Mouse (Mus musculus) C2C12 (cell line): ENCODE measurements around the gene Ap2a1. TPM values are rescaled to one million over a fixed set of nuclear protein-coding genes. Genes with fewer than 3 reads are reported as not detected.

Experiments
- H3K27me3 ChIP-seq: one replicate; pipeline ENCODE4 v1.6.1; 2011; ENCODE audit not compliant: control insufficient read depth, insufficient read depth, insufficient read length
- H3K36me3 ChIP-seq: one replicate; pipeline ENCODE4 v1.6.1; 2011; ENCODE audit not compliant: control insufficient read depth, insufficient read depth
- H3K4me3 ChIP-seq: one replicate; pipeline ENCODE4 v1.5.1; 2011; ENCODE audit warnings: mild to moderate bottlenecking, control low read depth; ENCODE audit not compliant: poor library complexity, insufficient read depth, severe bottlenecking
- H3K79me2 ChIP-seq: one replicate; pipeline ENCODE4 v1.6.1; 2011; ENCODE audit not compliant: control insufficient read depth, insufficient read depth
- H3K79me3 ChIP-seq: one replicate; pipeline ENCODE4 v1.6.1; 2011; ENCODE audit warnings: low read depth, control low read depth
- H3ac ChIP-seq: one replicate; pipeline ENCODE3; 2011; ENCODE audit warnings: low read depth; ENCODE audit not compliant: control insufficient read depth, insufficient read length
- CEBPB ChIP-seq: IDR thresholded peaks from one replicate; pipeline ENCODE4 v1.6.1; 2011; ENCODE audit warnings: low read depth, mild to moderate bottlenecking, control low read depth, moderate library complexity
- CTCF ChIP-seq: IDR thresholded peaks from one replicate; pipeline ENCODE4 v1.5.1; 2011; ENCODE audit not compliant: control insufficient read depth, insufficient read depth, insufficient read length
- FOSL1 ChIP-seq: IDR thresholded peaks from one replicate; pipeline ENCODE4 v1.8.0; 2011; ENCODE audit warnings: mild to moderate bottlenecking, low read length; ENCODE audit not compliant: poor library complexity, insufficient read depth, severe bottlenecking
- MAX ChIP-seq: IDR thresholded peaks from one replicate; pipeline ENCODE4 v1.6.1; 2011; ENCODE audit warnings: mild to moderate bottlenecking, control low read depth
- MYOD1 ChIP-seq: IDR thresholded peaks from one replicate; pipeline ENCODE4 v1.6.1; 2011; ENCODE audit warnings: low read depth; ENCODE audit not compliant: control insufficient read depth, insufficient read length
- MYOG ChIP-seq: IDR thresholded peaks from one replicate; pipeline ENCODE4 v1.6.1; 2011; ENCODE audit not compliant: control insufficient read depth, insufficient read length; ENCODE audit errors: extremely low read depth
- USF1 ChIP-seq: IDR thresholded peaks from one replicate; pipeline ENCODE4 v1.6.1; 2011; ENCODE audit warnings: low read depth, mild to moderate bottlenecking, control low read depth, moderate library complexity
- polyA plus RNA-seq: library from polyadenylated mRNA; unstranded; fragments of >200 nt; fragmentation: generic; extraction: Trizol; gene quantifications from one replicate; pipeline ENCODE4 v1.2.1, GENCODE M21; 2012; ENCODE audit warnings: missing spikeins

Ap2a1 gene
- polyA plus RNA-seq, 1 experiment, result 129 TPM

DNA sequence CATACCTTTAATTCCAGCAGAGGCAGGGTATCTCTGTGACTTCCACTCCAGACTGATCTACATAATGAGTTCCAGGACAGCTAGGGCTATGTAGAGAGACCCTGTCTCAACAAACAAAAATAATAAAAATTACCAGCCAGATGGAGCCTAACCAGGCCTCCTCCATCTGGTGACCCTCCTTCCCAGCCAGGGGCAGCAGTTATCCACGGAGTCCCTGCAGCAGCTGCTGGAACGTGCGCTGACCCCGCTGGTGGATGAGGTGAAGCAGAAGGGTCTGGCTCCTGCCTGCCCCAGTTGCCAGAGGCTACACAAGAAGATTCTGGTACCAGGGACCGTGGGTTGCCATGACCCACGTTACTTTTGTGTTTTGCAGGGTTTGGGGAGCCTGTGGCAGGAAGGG is 27.0 kb upstream of the Ap2a1 start:
- no peaks in the 10 kb centered on the region for H3K79me2 ChIP-seq
- TF ChIP-seq FOSL1, result no peak
- no peak for TF ChIP-seq CTCF
- TF ChIP-seq MYOG, result no peak
- H3K27me3 ChIP-seq, result no peaks in the 10 kb centered on the region
- no peak overlapping the region for H3ac ChIP-seq
- no peaks in the 10 kb centered on the region for H3K79me3 ChIP-seq
- no peak overlapping the region for H3K4me3 ChIP-seq
- no peaks in the 10 kb centered on the region for H3K36me3 ChIP-seq

GRCm38 (mm10) chr7:44955628-44956027 is 26.3 kb upstream of the Ap2a1 start:
- Histone ChIP-seq H3K27me3 (no peaks in the 10 kb centered on the region), H3K36me3 (no peaks in the 10 kb centered on the region), H3K79me2 (no peaks in the 10 kb centered on the region), H3ac (no peak overlapping the region), H3K4me3 (no peak overlapping the region), H3K79me3 (no peaks in the 10 kb centered on the region)
- TF ChIP-seq CTCF, result no peak
- no peak for TF ChIP-seq FOSL1
- no peak for TF ChIP-seq MYOG
- no peak for TF ChIP-seq MYOD1
- TF ChIP-seq USF1, result no peak
- no peak for TF ChIP-seq MAX
- TF ChIP-seq CEBPB, result no peak

DNA sequence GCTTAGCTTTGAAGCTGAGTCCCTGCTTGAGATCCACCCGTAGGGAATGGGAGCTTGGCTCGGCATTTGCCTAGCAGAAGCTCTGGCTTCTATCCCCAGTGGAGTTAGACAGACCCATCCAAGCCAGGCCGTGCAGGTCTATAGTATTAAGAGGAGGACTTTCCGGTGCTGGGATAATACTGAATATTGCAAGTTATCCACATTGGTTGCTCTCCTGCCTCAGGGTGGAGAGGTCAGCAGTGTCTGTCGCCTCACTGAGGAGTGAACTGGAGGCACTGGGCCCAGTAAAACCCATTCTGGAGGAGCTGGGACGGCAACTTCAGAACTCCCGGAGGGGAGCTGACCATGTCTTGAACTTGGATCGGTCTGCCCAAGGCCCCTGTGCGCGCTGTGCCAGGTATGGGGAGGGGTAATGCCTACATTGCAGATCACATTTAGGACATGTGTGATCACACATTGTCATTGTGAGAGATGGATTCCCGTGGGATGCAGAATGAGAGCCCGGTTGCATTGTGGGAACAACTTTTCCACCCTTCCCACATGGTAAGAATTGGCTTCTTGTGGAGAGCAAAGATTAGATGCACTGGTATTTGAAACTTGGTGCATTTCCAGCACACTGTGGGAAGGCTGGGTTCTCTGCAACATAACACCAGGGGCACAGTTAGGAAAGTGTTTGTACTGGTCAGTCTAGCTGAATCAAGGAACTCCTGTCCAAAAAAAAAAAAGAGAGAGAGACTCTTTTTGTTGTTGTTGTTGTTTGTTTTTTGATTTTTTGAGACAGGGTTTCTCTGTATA is 25.0 kb upstream of the Ap2a1 start:
- no peaks in the 10 kb centered on the region for H3K79me2 ChIP-seq

DNA sequence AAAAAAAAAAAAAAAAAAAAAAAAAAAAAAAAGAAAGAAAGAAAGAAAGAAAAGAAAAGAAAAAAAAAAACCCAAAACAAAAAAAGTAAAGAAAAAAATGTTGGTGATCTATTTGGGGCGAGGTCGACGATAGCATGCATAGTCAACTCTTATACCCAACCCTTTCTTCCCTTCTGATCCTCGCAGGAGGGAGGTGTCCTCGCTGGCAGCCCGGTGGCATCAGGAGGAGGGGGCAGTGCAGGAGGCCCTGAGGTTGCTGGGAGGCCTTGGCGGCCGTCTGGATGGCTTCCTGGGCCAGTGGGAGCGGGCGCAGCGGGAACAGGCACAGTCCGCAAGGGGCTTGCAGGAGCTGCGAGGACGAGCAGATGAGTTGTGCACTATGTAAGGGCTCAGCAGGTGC is 24.3 kb upstream of the Ap2a1 start:
- Histone ChIP-seq H3K27me3 (peaks cover 4% of the 10 kb centered on the region), H3ac (no peak overlapping the region), H3K79me3 (no peaks in the 10 kb centered on the region), H3K79me2 (no peaks in the 10 kb centered on the region), H3K36me3 (no peaks in the 10 kb centered on the region), H3K4me3 (no peak overlapping the region)
- TF ChIP-seq CEBPB, result no peak
- no peak for TF ChIP-seq CTCF
- no peak for TF ChIP-seq FOSL1
- TF ChIP-seq MYOD1, result no peak
- TF ChIP-seq MYOG, result no peak
- no peak for TF ChIP-seq MAX
- TF ChIP-seq USF1, result no peak

More for the DNA sequence above, 25.0 kb upstream of the Ap2a1 start:
- Histone ChIP-seq H3K27me3 (peaks cover 4% of the 10 kb centered on the region), H3ac (no peak overlapping the region), H3K79me3 (no peaks in the 10 kb centered on the region), H3K4me3 (no peak overlapping the region), H3K36me3 (no peaks in the 10 kb centered on the region)
- TF ChIP-seq MYOG (no peak), FOSL1 (no peak), MAX (no peak), CEBPB (no peak), CTCF (no peak), USF1 (no peak), MYOD1 (no peak)

- no peaks in the 10 kb centered on the region for H3K79me2 ChIP-seq
- H3K4me3 ChIP-seq, result peak overlapping the region; percentile 27
- TF ChIP-seq CTCF, result no peak
- no peak for TF ChIP-seq MYOD1
- no peak for TF ChIP-seq CEBPB
- TF ChIP-seq MAX, result no peak
- no peak for TF ChIP-seq MYOG
- TF ChIP-seq FOSL1, result no peak
- no peak for TF ChIP-seq USF1
- peaks cover 9% of the 10 kb centered on the region for H3K27me3 ChIP-seq
- H3K36me3 ChIP-seq, result no peaks in the 10 kb centered on the region
- no peaks in the 10 kb centered on the region for H3K79me3 ChIP-seq
- H3ac ChIP-seq, result peak overlapping the region; percentile 51
Measured at GRCm38 (mm10) chr7:44952611-44953306, 23.5 kb upstream of the Ap2a1 start.
